Mouse (Mus musculus) kidney, adult 9 months (tissue): ENCODE measurements around the gene Kntc1.
"Not testable (repeated sequence)": the region's sequence is repeated elsewhere in the genome, so short reads cannot be mapped to it uniquely, and the experiment has no call there.

Experiments
- DNase-seq: peaks from one replicate; pipeline ENCODE4 v3.0.0; 2022

Gene Kntc1

DNA sequence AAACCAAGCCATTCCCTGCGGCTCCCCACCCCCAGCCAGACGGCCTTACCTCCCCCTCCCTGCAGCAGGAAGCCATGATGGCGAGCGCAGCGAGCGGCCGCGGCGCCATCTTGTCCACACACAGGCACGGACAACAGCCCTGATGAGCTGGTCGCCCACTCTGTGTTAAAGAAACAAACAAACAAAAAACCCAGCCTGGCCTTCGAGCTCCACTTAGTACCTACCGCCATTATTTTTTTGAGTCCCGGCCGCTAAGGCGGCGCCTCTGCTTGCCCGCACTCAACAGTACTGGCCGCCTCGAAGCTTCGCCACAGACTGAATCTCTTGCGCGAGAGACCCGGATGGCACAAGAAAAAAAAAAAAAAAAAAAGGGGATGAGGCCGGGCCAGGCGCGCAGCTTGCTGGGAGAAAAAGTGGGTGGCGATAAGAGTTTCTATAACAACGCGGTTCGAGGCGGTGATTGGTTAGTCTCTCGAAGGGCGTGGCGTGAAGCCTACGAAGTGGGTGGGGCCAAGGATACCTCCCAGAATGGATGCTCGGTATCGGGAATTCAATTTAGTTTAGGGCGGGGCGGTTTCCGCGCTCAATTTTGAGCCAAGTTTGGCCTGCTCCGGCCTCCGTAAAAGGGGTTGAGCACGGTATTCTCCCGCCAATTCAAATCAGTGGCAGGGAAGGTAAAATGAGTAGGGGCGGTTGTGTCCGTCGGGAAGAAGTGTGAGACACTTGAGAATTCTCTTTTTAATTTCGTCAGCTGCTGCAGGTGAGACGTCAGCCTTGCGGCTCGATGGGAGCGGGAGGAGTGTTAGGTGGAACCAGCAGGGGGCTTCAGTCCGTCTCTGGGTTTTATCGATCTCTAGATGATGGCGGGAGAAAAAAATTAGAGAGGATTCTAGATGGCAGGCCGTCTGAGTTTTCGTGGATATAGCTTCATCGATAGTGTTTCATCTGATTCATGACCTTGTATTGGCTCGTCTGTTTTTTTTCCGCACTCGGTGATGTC lies at the start of gene Kntc1, which contains the start of gene Rsrc2:
Gene Kntc1 (plus strand): TSS at position 652 of the 1,000 bp plus-strand sequence.
Gene Rsrc2 (minus strand): TSS at position 350 of the 1,000 bp plus-strand sequence.
- DNase-seq: peak; percentile 100

DNA sequence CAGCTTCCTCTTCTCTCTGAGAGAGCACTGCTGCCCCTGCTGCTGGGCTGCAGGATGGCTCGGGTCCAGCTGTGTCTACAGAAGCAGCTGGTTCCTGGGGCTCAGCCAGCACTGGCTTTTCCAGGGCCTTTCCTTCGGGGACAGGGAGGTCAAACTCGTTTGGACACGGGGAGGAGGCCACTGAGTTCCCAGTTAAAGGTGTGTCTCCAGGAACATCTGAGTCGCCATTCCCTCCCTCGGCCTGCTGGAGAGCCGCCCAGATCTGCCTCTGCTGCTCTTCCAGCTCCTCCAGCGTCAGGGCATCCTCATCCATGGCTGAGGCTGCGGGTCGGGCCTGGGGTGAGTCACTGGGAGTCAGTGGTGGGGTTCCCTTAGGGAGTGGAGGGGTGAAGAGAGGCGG lies 48.9 kb upstream of the Kntc1 start:
- DNase-seq: peak; percentile 61

DNA sequence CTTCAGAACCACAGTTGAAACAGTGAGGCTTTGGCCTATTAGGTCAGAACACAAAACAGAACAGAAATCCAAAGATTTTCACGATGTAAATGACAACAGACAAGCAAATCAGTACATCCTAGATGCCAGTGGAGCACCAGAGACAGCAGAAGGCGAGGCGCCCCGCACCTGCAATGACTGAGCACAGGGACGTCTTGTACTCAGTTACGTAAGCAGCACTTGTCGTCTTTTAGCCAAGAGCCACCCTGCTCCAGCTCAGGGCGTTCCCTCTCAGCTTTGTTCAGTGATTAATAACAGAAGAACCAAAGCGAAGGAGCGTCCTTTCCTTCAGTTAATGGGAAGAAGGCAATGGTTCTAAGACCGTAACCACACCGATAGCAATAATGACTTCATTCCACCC lies 40.9 kb upstream of the Kntc1 start:
- peak; percentile 73 for DNase-seq

DNA sequence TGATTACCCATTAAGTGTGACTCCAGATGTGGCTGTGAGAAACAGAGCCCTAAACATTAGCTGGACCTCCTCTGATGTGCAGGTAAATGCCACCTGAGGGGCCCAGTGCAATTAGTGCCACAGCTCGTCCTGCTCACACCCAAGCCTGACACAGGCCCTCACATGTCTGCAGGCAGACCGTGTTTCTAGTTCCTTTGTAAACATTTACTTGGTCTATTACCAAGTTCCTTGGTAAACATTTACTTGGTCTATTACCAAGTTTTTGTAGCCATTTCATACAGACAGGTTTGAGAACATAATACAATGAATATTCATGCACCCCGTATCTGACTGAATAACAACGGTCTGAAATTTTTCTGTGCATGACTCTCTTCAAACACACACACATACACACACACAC lies 39.9 kb upstream of the Kntc1 start:
- peak; percentile 58 for DNase-seq

DNA sequence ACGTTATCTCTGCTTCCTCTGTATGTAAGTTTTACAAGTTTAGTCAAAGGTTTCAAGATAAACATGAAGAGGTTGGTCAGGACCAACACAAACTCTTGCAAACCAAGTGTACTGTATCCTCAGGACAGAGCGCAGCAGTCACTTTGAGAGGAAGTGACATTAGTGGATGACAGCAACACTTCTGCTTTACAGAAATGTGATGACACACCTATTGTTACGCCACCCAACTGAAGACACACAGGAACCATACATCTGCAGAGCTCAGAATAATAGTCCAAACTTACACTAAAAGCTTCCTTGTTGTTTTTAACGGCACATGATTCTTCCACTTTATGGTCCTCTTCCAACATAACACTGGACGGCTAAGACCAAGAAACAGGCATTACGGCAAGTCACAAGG lies 35.7 kb upstream of the Kntc1 start:
- no peak for DNase-seq

DNA sequence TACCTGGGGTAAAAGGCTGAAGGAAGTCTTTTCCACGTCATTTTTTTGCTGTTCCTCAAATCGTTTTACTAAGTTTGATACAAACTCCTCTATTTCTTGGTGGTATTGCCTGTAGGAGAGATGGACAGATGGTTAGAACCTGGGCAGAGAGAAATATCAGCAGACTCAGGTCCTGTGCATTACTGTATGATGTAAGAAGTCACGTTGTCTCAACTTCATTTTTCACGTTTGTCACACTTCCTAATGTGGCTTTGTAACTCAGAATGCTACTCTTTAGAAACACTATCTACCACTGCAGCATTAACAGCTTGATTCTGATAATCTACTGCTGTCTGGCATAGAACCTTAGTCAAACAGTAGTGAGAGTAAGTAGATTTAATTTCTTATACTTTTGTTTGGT lies 34.9 kb upstream of the Kntc1 start:
- no peak for DNase-seq

DNA sequence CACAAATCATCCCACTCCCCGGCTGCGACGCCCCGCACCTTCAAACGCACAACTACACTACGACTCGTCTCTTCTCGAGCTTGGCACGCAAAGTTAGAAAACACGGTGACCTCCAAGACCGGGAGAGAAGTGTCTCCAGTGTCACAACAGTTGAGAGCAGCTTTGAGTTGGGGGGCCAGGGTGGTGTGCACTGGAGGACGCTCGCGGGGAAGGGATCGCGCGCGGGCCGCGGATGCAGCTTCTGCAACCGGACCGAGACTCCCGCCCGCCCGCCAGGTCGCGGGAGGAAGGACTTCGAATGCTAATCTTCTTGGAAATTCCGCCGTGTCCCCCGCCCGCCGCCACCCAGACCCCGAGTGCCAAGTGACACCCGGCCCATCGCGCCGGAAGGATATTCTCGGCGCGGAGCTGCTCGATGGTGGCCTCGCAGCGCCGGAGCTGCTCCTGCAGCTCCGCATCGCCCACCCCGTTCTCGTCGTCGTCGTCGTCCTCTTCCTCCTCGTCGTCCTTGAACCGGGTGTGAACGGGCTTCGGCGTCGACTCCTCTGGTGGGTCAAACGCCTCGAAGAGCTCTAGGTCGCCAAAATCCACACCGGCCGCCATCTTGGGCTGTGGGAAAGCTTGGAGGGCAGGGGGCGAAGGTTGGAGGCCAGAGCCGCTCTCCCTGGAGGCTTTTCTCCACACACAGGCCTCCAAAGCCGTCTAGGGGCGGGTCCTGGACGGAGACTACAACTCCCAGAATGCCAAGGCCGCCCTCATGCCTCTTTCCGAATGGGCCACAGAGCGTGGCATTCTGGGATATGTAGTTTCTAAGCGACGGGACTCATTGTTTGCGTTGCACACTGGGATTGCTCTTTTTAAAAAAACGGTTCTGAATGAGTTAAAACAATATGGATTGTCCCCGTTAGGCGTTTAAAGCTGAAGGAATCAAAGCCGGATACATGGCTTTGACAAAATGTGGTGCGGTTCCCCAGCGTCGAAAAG lies 28.9 kb upstream of the Kntc1 start, which contains the start of gene Zcchc8:
Gene Zcchc8 (minus strand): TSS at position 773 of the 984 bp plus-strand sequence.
- peak; percentile 98 for DNase-seq

DNA sequence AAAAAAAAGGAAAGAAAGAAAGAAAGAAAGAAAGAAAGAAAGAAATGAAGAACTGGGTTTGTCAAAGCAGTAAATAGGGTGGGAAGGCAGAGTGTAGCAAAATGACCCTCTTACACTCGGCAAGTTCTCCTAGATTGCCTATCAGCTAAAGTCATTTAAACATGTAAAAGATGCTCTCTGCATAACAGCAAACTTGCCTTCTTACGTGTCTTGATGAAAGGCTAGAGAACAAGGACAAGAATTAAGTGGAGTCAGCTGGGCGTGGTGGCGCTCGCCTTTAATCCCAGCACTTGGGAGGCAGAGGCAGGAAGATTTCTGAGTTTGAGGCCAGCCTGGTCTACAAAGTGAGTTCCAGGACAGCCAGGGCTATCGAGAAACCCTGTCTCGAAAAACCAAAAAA lies 25.7 kb upstream of the Kntc1 start:
- not testable (repeated sequence) for DNase-seq

DNA sequence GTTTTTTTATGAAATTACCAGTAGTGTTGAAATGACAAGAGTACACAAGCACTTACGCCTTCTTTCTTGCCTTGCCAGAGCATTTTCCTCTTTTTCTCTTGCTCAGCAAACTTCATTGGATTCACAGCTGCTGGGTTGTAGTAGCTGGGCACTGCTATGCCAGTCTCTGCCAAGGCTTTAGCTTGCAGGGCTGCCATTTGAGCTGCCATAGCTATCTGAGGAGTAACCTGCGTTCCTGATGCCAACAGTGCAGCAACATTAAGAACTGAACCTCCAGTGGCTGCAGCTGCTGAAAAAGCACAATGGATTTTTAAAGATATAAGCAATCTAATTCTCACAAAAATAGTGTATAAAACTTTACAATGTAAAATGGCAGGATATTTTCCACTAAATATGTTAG lies 18.5 kb upstream of the Kntc1 start:
- DNase-seq: no peak

DNA sequence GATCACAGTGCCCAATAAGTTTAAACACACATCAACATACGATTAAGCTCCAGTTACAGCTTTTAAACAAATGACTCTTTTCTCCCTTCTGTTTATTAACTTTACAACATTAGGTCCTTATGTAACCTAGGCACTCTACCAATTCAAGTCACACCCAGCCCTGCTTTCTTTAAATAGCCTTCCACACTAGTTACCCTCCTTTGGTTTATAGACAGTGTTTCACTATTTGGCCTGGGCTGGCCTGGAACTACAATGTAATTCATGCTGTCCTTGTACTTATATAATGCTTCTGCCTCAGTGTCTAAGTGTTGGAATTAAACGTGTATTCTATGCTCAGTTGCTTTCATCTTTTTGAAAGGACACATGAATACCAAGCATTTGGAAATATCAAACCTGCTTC lies 5.2 kb upstream of the Kntc1 start:
- no peak for DNase-seq

DNA sequence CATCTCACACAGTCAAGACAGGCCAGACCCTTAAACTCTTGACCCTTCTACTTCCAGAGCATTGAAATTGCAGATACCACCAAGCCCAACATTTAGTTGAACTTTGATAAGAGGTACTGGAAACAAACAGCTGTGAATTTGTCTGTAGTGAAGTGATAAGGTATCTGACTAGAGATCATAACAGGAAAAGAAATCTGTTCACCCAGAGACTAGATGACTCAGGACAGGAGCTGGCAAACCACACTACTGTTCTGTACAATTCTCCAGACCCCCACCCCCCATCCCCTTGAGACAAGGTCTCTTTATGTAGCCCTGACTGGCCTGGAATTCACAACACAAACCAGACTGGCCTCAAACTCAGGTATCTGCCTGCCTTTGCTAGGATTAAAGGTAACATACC lies 3.3 kb upstream of the Kntc1 start:
- no peak for DNase-seq

DNA sequence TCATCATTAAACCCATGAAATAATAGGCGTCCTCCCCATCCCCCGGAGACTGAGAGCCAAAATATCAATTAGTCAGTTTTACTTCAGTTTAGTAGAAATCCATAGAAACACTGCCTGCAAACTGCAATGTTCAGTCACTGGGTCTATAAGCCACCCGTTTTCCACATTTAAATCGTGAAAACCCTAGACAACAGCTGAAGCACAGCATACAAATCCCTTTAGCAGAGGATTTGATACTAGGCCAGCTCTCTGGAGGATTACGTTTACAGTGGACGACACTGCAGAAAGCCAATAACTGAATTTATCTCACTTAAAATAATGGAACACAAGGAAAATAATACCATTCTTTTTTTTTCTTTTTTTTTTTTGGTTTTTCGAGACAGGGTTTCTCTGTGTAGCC lies 1.9 kb upstream of the Kntc1 start:
- DNase-seq: no peak

DNA sequence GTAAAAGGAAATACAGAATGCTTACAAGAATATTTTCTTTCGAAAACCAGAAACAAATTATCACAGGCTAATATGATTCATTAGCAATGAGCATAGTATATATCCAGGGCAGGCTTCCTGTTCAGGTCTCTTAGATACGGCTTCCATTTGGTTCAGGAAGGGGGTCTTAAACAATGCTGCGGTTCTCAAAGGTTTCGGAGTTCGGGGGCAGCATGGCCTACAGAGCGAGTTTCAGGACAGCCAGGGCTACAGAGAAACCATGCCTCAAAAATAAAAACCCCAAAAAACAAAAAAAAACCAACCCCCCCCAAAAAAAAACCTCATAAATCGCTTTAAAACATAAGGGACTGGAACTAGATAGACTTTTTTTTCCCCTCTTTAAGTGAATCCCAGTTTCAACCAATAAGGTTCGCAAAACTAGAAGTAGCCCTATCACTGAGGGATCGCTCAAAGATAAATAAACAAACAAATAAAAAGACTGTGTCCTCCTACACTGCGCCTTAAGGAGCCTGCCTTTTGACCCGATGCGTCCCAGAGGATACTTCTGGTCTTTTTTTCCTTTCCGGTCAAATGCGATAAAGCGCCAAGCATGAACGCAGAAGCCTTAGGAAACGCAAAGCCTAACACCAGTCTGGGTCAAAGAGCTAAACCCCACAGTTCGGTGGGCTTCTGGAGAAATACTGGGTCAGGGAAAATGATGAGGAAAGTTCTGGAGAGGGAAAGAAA lies 1.0 kb upstream of the Kntc1 start:
- no peak for DNase-seq

DNA sequence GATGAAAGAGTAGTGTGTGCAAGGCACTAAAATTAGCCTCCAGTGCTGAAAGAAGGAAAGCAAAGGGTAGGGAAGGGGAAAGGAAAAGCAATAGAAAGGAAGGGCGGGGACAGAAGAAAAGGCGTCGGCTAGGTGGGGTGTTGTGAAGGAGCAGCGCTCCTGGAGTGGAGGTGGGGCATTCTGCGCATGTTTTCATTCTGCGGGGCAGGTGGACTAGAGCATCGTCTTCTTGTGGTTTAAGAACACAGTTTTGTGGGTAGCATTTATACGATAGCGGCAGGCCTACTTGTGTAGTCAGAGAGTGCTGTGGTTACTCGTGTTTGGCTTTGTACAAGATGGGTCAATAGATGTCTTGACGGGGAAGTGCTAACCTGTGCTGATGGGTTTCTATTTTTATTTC lies 16.0 kb downstream of the Kntc1 start:
- DNase-seq: no peak

DNA sequence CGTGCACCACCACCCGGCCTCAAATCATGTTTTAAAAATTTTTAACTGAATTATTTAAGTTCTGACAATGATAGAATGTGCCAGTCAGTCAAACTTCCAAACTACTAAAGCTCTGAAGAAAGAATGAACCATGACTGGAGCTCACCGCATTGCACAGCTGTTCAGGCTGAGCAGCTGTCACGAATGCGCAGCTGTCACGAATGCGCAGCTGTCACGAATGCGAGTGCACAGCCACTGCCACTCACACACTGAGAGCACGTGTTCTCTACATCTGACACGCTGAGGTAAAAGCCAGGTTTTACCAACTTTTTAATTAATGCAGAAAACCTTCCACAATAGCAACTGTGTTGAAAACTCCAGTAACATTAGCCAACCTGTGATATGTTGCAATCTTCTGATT lies 16.9 kb downstream of the Kntc1 start:
- DNase-seq: not testable (repeated sequence)

DNA sequence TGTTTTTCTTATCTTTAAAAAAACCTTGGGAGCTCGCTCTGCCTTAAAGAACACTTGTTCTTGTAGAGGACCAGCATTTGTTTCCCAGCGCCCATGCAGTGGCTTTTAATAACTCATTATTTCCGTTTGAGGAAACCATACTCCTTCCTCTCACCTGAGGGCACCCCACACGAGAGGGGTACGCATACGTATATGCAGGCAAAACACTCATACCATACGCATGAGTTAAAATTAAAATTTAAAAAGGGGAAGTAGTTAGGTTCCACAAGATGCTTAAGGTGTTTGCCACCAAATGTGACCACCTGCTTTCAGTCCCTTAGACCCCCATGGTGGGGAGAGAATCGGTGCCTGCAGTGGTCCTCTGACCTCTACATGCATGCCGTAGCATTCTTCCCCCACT lies 23.9 kb downstream of the Kntc1 start:
- no peak for DNase-seq

DNA sequence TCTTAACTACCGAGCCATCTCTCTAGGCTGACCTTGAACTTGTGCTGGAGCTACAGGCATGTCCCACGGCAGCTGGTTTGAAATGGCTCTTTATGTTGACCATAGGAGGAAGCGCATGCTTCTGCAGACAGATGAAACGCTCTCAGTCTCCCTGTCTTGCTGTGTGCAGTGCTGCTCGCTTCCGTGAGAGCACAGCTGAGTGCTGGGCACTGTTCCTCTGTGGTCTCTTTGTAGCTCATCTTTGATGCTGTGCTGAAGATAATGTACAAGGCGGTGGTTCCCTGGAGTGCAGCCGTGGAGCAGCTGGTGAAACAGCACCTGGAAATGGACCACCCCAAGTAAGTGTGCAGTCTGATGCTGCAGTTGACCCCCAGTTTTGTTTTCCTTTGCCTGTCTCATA lies 31.2 kb downstream of the Kntc1 start:
- DNase-seq: no peak

DNA sequence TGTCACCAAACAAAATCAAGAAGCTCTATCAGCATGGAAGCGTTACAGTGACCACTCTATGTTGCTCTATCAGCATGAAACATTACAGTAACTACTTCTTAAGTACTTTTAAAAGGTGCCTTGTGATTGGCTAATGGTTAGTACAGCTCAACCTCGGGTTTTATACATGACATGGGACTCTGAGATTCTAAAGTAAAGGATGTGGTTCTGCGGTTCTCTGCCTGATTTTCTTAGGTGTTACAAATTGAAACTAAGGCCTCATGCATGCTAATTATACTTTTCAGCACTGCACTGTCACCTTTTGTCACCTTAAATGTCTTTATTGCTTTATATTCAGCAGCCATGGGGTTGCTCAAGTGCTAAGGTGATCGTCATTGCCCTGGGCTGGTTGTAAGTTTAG lies 32.3 kb downstream of the Kntc1 start:
- DNase-seq: no peak

DNA sequence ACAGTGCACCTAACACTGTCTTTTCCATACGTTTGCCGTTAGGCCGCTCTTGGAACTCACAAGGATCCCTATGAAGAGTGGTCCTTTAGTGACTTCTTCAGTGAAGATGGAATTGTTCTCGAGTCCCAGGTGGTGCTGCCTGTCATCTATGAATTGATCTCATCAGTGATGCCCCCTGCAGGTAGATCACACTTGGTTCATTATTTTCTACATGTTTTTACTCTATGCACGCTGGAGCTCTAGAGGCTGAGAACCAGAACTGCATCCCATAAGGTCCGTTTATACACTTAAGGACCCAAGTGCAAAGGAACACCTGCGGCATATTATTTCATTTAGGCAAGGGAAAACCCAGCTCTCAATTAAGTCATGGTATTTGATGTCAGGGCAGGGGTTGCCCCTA lies 39.5 kb downstream of the Kntc1 start:
- no peak for DNase-seq

DNA sequence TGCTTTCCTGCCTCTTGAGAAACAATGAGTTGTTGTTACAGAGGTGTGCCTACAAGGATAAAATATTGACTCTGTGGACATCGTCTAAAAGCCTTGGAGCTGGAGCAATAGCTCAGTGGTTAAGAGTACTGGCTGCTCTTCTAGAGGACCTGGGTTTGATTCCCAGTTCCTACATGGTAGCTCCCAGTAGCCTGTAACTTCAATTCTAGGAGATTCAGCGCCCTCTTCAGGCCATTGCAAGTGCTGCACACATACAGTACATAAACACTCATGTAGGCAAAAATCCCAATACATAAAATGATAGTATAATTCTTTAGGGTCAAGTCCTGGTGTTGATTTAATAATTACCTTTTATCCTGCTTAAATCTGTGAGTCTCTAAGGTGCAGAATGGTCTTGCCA lies 43.6 kb downstream of the Kntc1 start:
- DNase-seq: no peak

DNA sequence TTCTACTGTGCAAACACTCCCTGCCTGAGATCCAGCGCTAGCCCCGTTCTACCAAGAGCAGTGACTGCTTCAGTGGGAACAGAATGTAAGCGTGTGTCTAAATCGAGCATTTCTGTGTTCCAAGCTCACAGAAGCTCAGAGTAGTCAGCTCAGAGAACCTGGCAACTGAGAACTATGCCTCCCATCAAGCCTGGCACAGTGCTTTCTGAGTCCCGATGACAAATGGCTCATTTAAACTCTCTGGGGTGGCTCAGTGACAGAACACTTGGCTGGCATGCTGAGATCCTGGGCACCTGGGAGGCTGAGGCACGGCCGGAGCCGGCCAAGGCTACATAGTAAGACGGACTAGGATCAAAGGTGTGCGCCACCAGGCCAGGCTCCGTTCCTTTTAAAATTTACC lies 56.8 kb downstream of the Kntc1 start:
- DNase-seq: peak; percentile 20

DNA sequence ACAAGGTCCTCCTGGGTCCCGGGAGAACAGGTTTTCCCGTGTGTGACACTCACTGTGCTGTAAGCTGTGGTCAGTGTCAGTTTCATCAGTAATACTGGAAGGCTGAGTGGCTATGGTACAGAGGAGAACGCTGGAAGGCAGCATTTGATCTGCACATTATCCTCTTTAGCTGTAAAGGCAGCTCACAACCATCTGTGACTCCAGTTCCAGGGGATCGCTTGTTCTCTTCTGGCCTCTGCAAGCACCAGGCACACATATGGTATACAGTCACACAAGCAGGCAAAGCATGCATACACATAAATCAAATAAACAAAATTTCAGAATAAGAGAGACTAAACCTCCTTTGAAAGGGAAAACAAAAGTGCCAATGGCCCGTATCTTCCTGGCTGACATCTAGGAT lies 59.0 kb downstream of the Kntc1 start:
- no peak for DNase-seq

DNA sequence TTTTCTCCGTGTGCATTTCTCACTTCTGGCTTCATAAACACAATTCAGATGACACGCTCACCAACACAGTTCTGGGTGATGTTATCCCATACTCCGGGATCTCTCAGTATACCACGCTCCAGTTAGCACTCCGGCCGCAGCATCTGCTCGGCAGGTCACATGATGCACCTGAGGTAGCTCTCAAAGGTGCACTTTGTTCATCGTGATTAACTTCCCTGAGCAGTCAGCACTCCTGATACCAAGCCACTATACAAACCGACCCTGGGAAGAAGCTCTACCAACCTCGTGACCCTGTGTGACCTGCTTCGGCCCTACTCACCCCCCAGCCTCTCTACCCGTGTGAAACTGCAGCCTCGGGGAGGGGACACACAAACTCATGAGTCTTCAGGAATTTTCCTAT lies 59.6 kb downstream of the Kntc1 start:
- DNase-seq: peak; percentile 56
